Mouse (Mus musculus) leukemia stem cell, adult 10-12 weeks (primary cell): ENCODE measurements around the gene Gm28490. TPM values are rescaled to one million over a fixed set of nuclear protein-coding genes. Genes with fewer than 3 reads are reported as not detected.

ENCODE experiments used
- polyA plus RNA-seq: library from polyadenylated mRNA; stranded (reverse); fragments of >175 nt; gene quantifications from 2 replicates; pipeline ENCODE4 v1.2.3, GENCODE M21; 2012; ENCODE audit warnings: low replicate concordance

Gene Gm28490
- polyA plus RNA-seq, result not detected in 2 replicates

DNA sequence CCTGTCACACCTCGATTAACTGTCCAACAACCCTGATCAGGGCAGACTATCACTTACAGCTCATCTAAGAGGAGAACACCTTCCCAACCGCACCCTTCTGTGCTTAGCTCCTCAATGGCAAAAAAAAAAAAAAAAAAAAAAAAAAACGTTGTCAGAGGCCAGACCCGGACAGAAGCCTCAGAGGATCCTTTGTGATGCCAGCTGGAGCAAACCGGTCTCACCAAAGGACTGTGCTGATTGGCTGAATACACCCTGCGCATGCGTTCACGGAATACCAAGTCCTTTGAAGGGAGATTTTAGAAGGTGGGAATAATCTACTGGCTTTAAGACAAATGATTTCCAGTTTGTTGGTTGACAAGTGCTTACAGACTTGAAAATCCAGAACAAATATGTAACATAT lies at the start of gene Gm28490:
Gene Gm28490, minus strand, starts transcription at position 101 of the 400 bp plus-strand sequence.

